Mouse (Mus musculus): ENCODE measurements around the gene Dpf2.

The Dpf2 gene

DNA sequence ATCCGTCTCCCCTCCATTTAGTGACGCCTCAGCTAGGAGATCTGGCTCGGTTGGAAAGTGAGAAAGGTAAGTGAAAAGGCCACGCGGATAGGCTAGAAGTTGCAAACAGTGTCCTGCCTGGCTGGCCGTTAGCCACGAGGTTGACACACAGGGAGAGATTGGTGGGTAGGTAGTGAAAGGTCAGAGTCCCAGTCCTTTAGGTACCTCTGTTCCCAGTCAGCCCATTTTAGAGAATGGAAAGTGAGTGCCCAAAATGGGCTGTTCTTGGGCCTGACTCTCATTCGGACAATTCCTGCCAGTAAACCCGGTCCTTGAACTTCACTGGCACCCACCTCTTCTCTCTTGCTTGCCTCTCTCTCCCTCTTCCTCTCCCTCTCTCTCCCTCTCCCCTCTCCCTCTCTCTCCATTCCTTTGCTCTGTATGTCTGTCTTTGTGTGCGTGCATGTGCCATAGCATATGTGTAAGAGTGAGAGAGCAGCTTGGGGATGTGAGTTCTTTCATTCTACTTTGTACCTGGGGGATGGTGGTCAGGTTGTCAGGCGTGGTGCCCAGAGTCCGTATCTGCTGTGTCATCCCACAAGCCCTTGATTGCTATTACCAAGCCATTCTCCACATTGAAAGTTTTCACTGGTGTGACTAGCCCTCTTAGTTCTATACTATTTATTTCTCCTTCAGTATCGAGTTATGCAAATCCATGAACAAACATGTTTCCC is at the start of gene Dpf2:
Gene Dpf2, minus strand, starts transcription at position 4 of the 713 bp plus-strand sequence.
- DNase-seq (ENCODE audit: low spot score in 2 of 2): no peak

DNA sequence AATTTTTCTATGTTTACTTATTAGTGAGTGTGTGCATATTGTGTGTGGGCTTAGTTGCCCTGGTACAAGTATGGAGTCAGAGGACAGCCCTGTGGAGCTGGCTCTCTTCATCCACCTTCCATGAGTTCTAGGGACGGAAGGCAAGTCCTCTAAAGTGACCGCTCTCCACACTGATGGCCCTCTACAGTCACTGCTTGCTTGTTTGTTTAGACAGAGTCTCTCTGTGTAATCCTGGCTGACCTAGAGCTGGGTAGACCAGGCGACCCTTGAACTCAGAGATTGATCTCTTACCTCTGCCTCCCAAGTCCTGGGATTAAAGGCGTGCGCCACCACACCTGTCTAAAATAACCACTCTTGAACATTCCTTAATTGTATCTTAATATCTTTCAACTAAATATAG is 44.6 kb upstream of the Dpf2 start:
- no peak for DNase-seq (ENCODE audit: low spot score in 2 of 2)

DNA sequence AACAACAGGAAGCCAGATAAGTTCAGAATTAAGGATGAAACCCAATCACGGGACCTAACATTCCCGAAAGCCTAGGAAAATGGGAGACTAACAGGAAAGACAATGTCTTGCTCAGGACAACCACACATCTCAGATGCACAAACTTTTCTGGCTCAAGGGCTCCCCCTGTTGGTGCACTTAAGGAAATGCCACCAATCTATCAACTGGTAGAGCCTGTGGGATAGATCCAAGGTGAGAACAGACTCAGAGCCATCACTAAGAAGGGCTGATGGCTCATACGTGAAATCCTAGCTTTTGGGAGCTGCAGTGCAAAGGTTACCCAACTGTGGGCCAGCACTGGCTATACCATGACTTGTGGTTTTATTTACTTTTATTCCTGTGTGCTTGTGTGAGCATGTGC is 43.9 kb upstream of the Dpf2 start:
- peak; percentile 59 to 72 for DNase-seq (ENCODE audit: low spot score in 2 of 2)

GRCm38 (mm10) chr19:5955704-5956670 is 43.2 kb upstream of the Dpf2 start:
- DNase-seq (ENCODE audit: low spot score in 2 of 2): no peak

DNA sequence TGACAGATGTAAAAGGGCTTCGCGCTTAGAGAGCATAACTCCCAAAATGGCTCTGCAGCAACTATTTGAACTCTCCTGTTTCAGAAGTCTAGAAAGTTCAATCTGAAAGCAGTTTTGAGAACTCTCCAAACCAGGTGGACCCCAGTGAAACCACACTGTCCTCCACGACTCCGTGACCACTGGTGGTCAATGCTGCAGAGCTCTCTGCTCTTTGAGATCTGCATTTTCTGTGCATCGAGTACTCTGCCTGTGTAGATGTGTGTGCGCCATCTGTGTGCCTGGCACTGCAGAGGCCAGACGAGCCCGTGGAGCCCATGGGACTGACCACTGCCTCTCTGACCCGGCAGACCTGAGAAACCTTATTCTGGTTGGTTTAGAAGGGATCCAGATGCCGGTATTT is 42.1 kb upstream of the Dpf2 start:
- no peak for DNase-seq (ENCODE audit: low spot score in 2 of 2)

DNA sequence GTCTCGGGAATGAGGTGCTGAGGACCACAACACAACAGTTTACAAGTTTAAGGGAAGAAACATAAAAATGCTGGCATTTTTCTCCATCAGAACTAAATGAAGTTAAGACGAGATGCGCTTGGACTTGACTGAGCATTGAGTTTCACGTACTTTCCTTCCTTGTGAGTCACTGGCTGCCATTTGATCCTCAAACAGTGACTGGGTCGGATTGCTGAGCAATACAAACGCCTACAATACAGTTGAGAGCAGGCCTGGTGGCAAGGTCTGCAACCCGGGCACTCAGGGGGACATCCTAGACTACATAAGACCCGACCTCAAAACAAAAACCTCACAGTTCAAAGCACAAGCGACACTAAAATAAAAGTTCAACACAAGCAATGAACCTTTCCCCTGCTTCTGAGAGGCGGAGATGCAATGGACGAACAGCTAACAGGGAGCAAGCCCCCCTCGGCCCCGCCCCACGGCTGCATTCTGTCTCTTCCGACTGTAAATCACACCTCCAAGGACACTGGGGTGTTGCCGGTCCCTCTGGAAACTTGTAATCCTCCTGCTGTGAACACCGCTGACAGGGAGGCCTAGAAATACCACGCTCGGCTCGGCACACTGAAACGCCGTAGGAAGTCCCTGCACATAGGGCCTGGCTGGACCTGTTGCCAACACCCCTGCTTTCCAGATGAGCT is 41.4 kb upstream of the Dpf2 start:
- no peak for DNase-seq (ENCODE audit: low spot score in 2 of 2)

GRCm38 (mm10) chr19:5953201-5953770 is 40.5 kb upstream of the Dpf2 start:
- no peak for DNase-seq (ENCODE audit: low spot score in 2 of 2)

GRCm38 (mm10) chr19:5952071-5952691 is 39.4 kb upstream of the Dpf2 start:
- DNase-seq (ENCODE audit: low spot score in 2 of 2): no peak

- DNase-seq (ENCODE audit: low spot score in 2 of 2): no peak
These were observed 38.8 kb upstream of the Dpf2 start for GRCm38 (mm10) chr19:5951631-5952030.

DNA sequence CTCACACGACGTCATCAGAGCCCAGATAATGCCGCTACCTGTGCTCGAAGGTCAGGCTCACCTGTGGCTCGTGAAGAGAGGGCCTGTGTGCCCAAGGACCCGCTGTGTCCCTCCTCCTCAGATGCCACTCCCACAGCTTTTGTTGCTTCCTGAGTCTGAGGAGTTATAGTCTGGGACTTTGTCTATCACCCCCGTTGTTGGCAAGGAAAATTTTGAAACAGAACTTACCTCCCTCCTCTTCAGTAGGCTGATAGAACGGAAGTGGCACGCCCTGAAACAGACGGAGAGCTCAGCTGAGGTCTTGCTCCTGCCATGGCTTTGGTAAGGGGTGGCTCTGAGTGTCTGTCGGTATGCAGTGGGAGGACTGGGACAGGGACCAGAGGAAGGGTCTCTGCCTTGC is 37.4 kb upstream of the Dpf2 start:
- DNase-seq (ENCODE audit: low spot score in 2 of 2): no peak

DNA sequence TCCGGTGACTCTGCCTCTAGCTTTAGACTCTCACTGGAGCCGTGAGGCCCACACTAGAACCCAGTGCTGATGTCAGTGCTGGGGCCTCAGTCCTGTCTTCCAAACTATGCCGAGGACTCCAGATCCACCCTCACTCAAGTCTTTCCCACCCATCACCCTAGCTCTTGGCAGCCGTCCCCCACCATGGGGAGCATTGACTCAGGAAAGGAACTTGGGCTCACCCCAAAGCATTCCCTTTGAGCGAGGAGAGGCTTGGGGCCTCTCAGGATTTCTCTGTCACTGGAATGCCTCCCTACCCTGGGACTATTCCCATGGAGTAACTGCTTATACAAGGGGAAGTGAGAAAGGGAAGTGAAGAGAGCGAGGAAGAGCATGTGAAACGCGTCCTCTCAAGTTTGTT is 33.1 kb upstream of the Dpf2 start:
- DNase-seq (ENCODE audit: low spot score in 2 of 2): no peak

DNA sequence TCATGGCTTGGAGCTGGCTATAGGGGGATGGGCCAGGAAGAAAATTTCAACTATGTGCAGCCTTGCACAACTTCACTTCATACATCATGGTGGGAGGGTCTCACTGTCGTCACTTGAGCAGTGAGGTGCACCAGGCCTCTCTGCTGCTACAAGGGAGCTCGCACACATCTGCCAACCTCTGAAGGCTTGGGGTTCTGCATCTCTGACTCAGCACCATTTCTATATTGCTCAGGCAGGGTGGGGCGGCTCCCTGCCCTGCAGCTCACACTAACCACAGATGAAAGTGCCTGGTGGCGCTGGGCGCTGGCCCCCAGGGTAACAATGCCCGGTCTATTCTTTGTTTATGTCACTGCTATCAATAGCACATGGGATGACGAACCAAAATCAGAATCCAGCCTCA is 32.2 kb upstream of the Dpf2 start:
- no peak for DNase-seq (ENCODE audit: low spot score in 2 of 2)

GRCm38 (mm10) chr19:5944145-5944544 is 31.3 kb upstream of the Dpf2 start:
- no peak for DNase-seq (ENCODE audit: low spot score in 2 of 2)

DNA sequence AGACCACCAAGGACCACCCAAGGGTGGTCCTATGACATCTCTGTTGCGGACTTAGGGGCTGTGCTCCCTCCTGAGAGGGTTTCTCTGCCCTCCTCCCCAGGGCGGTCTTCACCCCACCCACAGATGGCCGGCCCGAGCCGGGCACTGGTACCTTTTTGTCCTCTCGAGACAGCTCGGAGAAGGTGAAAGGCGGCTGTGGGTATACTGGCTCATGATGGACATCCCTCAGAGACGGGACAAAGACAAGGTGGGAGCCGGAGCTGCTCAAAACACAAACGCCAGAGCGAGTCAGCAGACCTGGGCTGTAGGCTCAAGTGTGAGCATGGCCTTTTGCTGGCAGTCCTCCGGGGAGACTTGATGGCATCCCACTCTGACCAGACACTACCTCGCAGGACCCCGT is 30.6 kb upstream of the Dpf2 start:
- no peak for DNase-seq (ENCODE audit: low spot score in 2 of 2)

- DNase-seq (ENCODE audit: low spot score in 2 of 2): no peak
These were observed 29.8 kb upstream of the Dpf2 start for GRCm38 (mm10) chr19:5942581-5942980.

DNA sequence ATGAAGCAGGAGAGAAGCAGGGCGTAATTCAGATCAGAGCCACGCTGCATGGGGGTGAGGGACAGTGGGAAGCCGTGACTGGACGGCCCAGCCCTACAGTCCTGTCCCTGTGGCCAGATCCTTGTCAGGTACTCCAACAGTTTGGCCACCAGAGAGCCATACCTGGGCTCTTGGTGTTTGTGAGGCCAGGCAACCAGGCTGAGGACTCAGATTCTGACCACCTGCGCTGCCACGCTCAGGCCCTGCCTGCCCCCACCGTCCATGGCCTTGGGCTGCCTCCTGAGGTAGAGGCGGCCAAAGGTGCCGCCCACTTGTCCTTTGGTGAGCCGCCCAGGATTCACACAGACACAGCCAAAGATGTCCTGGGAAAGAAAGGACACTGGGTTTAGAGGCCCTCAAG is 27.8 kb upstream of the Dpf2 start:
- DNase-seq (ENCODE audit: low spot score in 2 of 2): no peak

GRCm38 (mm10) chr19:5940173-5940572 is 27.4 kb upstream of the Dpf2 start:
- DNase-seq (ENCODE audit: low spot score in 2 of 2): no peak

- DNase-seq (ENCODE audit: low spot score in 2 of 2): no peak
These were observed 26.9 kb upstream of the Dpf2 start for GRCm38 (mm10) chr19:5939715-5940114.

GRCm38 (mm10) chr19:5938516-5938915 is 25.7 kb upstream of the Dpf2 start:
- no peak for DNase-seq (ENCODE audit: low spot score in 2 of 2)

- DNase-seq (ENCODE audit: low spot score in 2 of 2): no peak
These were observed 25.1 kb upstream of the Dpf2 start for GRCm38 (mm10) chr19:5937836-5938406.

All from frontal cortex, postnatal 25 days (tissue).